Comparison of ENCODE assay signal across 12 mouse cellular contexts in genomic region chr6:140603228-140603944, GRCm38 (mm10). TPM values are rescaled to one million over a fixed set of nuclear protein-coding genes. Genes with fewer than 3 reads are reported as not detected.
DNase-seq lines count a peak whose midpoint lies in the region; ATAC-seq and TF ChIP-seq lines count a peak whose summit lies in the region.
"Had no signal": no experiment of that assay in that cellular context is flagged by ENCODE, and none has a peak within 500 bp of the region (broad histone marks: within the 10 kb centered on the region; RNA-seq: fewer than 3 reads in every experiment).

No protein-coding gene starts in this region.

- WGBS in forebrain, postnatal 0 days, result 6% methylated on average over 8 of the region's 8 CpGs
- WGBS in midbrain, embryonic 12.5 days, result 6% methylated on average over 8 of the region's 8 CpGs
- WGBS in intestine, postnatal 0 days, result 34% methylated on average over 8 of the region's 8 CpGs

- ATAC-seq in forebrain, postnatal 0 days, result peak; percentile 32
- peak; percentile 86 for ATAC-seq in midbrain, embryonic 12.5 days (ENCODE audit: low FRiP score, low read depth)
- no peak for ATAC-seq in intestine, postnatal 0 days
- ATAC-seq: lung, postnatal 0 days had no signal

- H3K4me1 ChIP-seq in forebrain, postnatal 0 days (ENCODE audit: insufficient read depth), result no peaks in the 10 kb centered on the region
- peaks cover 25% of the 10 kb centered on the region for H3K4me1 ChIP-seq in midbrain, embryonic 12.5 days
- no peaks in the 10 kb centered on the region; the same call in 1 of the 2 replicates for H3K4me1 ChIP-seq in intestine, postnatal 0 days (replicated peaks; ENCODE audit: control insufficient read depth, insufficient read depth, low read length)

- TF ChIP-seq CTCF in forebrain, postnatal 0 days (IDR thresholded peaks at IDR 0.05; ENCODE audit: low read depth), result no peak
- TF ChIP-seq CTCF in intestine, postnatal 0 days (IDR thresholded peaks at IDR 0.05; ENCODE audit: low read depth), result no peak

- no peak overlapping the region for H3K4me2 ChIP-seq in forebrain, postnatal 0 days (ENCODE audit: low read depth)
- 0 out of 2 replicates have a peak overlapping the region, but pooled peaks have one; percentile 1 for H3K4me2 ChIP-seq in midbrain, embryonic 12.5 days (replicated peaks)
- H3K4me2 ChIP-seq in intestine, postnatal 0 days (replicated peaks; ENCODE audit: low read depth), result no peak overlapping the region
- H3K4me2 ChIP-seq: neural tube, embryonic 12.5 days had no signal

- no peaks in the 10 kb centered on the region for H3K36me3 ChIP-seq in forebrain, postnatal 0 days (ENCODE audit: insufficient read depth)
- H3K36me3 ChIP-seq in midbrain, embryonic 12.5 days, result 0 out of 2 replicates have a peak, but pooled peaks cover 3% of the 10 kb centered on the region
- H3K36me3 ChIP-seq in intestine, postnatal 0 days (ENCODE audit: control insufficient read depth, insufficient read depth), result no peaks in the 10 kb centered on the region

- no peak overlapping the region for H3K9ac ChIP-seq in forebrain, postnatal 0 days
- H3K9ac ChIP-seq in midbrain, embryonic 12.5 days (replicated peaks), result no peak overlapping the region
- H3K9ac ChIP-seq in intestine, postnatal 0 days (ENCODE audit: low read depth, low read length), result no peak overlapping the region
- H3K9ac ChIP-seq: neural tube, embryonic 12.5 days had no signal

- no peak overlapping the region for H3K27ac ChIP-seq in forebrain, postnatal 0 days (ENCODE audit: low read depth, low read length)
- peak overlapping the region; percentile 79 for H3K27ac ChIP-seq in midbrain, embryonic 12.5 days (replicated peaks)
- no peak overlapping the region for H3K27ac ChIP-seq in intestine, postnatal 0 days (ENCODE audit: low read depth, low read length)
- H3K27ac ChIP-seq: left cerebral cortex, adult 2 months; neural tube, embryonic 12.5 days had no signal

- H3K27me3 ChIP-seq in forebrain, postnatal 0 days (ENCODE audit: insufficient read depth, low read length), result no peaks in the 10 kb centered on the region
- no peaks in the 10 kb centered on the region for H3K27me3 ChIP-seq in midbrain, embryonic 12.5 days
- H3K27me3 ChIP-seq in intestine, postnatal 0 days (replicated peaks; ENCODE audit: control insufficient read depth, insufficient read depth, low read length), result no peaks in the 10 kb centered on the region
- H3K27me3 ChIP-seq: neural tube, embryonic 12.5 days had no signal

- peak; percentile 99 for DNase-seq in R1 (ENCODE audit: low read depth, low spot score)
- DNase-seq in embryo, embryonic 11 days, result peak; percentile 50
- DNase-seq in forebrain, postnatal 0 days, result no peak
- no peak for DNase-seq in cerebellum, postnatal 36 days
- no peak for DNase-seq in adrenal gland, postnatal 10 days
- DNase-seq in ovary, postnatal 36 days (ENCODE audit: low spot score), result no peak
- DNase-seq: adrenal gland, postnatal 36 days had no signal

- H3K9me3 ChIP-seq in forebrain, postnatal 0 days (ENCODE audit: low read length), result no peaks in the 10 kb centered on the region
- H3K9me3 ChIP-seq in midbrain, embryonic 12.5 days, result no peaks in the 10 kb centered on the region
- H3K9me3 ChIP-seq in intestine, postnatal 0 days (ENCODE audit: control insufficient read depth), result no peaks in the 10 kb centered on the region
- H3K9me3 ChIP-seq: neural tube, embryonic 12.5 days had no signal

- H3K4me3 ChIP-seq in forebrain, postnatal 0 days (ENCODE audit: low read depth, low read length), result no peak overlapping the region
- no peak overlapping the region for H3K4me3 ChIP-seq in midbrain, embryonic 12.5 days
- H3K4me3 ChIP-seq in intestine, postnatal 0 days (ENCODE audit: low read depth, low read length), result no peak overlapping the region
- H3K4me3 ChIP-seq: left cerebral cortex, adult 2 months; neural tube, embryonic 12.5 days had no signal

RNA-seq across cellular contexts. Expression of gene Aebp2, which starts 19.1 kb away (rescaled TPM):
- total RNA-seq in forebrain, postnatal 0 days (2014; rRNA removed), result 19.5 and 34.6 TPM in 2 replicates
- polyA plus RNA-seq in forebrain, postnatal 0 days (2015; fragmentation: Nextera tagmentation; extraction: Ambion mirVana), result 2.8 and 4.0 TPM in 2 replicates
- 24.8 and 27.1 TPM in 2 replicates for polyA plus RNA-seq in midbrain, embryonic 12.5 days (2016; fragmentation: Nextera tagmentation; extraction: Ambion mirVana)
- polyA plus RNA-seq in intestine, postnatal 0 days (2015; fragmentation: Nextera tagmentation; extraction: Ambion mirVana), result 8.2 and 9.5 TPM in 2 replicates
- 10 to 100 TPM; 45.9 to 52.0 TPM for total RNA-seq in adrenal gland, postnatal 10 days (2021)

Comparison
In these comparisons a context has a peak if more than half of its experiments do, and no peak if none do; other contexts are left out.
1. DNase-seq: peak in R1 (single experiment) and embryo, embryonic 11 days (single experiment); none in forebrain, postnatal 0 days (single experiment), cerebellum, postnatal 36 days (0 of 2), adrenal gland, postnatal 10 days (single experiment) and ovary, postnatal 36 days (single experiment).